Mouse (Mus musculus) activated CD4-positive, CD25-positive, alpha-beta regulatory T cell (primary cell): ENCODE measurements around the gene Olfr724. TPM values are rescaled to one million over a fixed set of nuclear protein-coding genes. Genes with fewer than 3 reads are reported as not detected.

Experiments
- polyA plus RNA-seq, 2 experiments: library from polyadenylated mRNA; unstranded; fragments of 100-300 nt; shearing (Covaris generic); gene quantifications; one replicate each; pipeline ENCODE4 v1.2.1; 2017

Gene Olfr724
- polyA plus RNA-seq = not detected

DNA sequence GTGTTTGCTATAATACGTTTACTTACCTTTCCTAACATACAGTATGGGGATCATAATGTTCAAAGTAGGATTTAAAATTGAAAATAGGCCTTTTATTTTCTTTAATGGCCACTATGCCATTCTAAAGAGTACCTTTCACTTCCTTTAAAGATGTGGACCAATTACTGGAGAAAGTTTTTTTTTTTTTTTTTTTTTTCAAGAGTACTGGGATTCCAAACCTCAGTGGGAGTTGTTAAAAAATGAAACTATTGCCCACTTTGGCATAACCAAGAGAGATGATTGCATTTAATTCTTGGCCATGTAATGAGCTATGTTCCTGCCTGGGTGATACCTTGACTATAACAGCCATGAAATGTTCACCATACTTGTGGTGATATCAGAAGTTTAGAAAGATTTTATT, at the start of gene Olfr724:
TSS of gene Olfr724 (minus strand) at position 101 of the 400 bp plus-strand sequence.

DNA sequence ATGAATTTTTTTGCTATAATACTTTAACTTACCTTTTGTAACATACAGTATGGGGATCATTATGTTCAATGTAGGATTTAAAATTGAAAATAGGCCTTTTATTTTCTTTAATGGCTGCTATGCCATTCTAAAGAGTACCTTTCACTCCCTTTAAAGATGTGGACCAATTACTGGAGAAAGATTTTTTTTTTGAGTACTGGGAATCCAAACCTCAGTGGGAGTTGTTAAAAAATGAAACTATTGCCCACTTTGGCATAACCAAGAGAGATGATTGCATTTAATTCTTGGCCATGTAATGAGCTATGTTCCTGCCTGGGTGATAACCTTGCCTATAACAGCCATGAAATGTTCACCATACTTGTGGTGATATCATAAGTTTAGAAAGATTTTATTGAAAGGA, 31.4 kb downstream of the Olfr724 start, which contains the start of gene Olfr723:
TSS of gene Olfr723 (minus strand) at position 101 of the 400 bp plus-strand sequence.

Other genes starting within 250 kb of the Olfr724 start
- gene Armh4, start 179.9 kb downstream of the Olfr724 start, polyA plus RNA-seq = not detected
- under 1 TPM in 1 of 2 experiments, not detected in 1; 0.18 TPM for gene Olfr722, start 61.3 kb downstream of the Olfr724 start, polyA plus RNA-seq
- not detected for gene Olfr723, start 31.5 kb downstream of the Olfr724 start, polyA plus RNA-seq
- not detected for gene Olfr725, start 77.1 kb upstream of the Olfr724 start, polyA plus RNA-seq
- under 1 TPM in 1 of 2 experiments, not detected in 1; 0.14 TPM for gene Olfr726, start 127.7 kb upstream of the Olfr724 start, polyA plus RNA-seq
- gene Olfr727, start 159.9 kb upstream of the Olfr724 start, polyA plus RNA-seq = under 1 TPM in 1 of 2 experiments, not detected in 1; 0.06 TPM
- gene Olfr728, start 179.4 kb upstream of the Olfr724 start, polyA plus RNA-seq = not detected
- under 1 TPM in 1 of 2 experiments, not detected in 1; 0.18 TPM for gene Olfr729, start 189.6 kb upstream of the Olfr724 start, polyA plus RNA-seq
- not detected for gene Olfr730, start 224.9 kb upstream of the Olfr724 start, polyA plus RNA-seq